Mouse (Mus musculus) stomach, postnatal 0 days (tissue): ENCODE measurements at regions not wholly inside any gene's neighbourhood (a gene's known extent, or its start where the extent isn't known, plus 50 kb on each side); places are given as distances from the start of the nearest gene placed in this dataset.

ENCODE experiments used
- CTCF ChIP-seq: IDR thresholded peaks from 2 replicates; pipeline ENCODE4 v1.5.1; 2016; ENCODE audit warnings: antibody characterized with exemption, low read depth, mild to moderate bottlenecking, moderate library complexity
- EP300 ChIP-seq: optimal IDR thresholded peaks from 2 replicates; pipeline ENCODE3; 2016; ENCODE audit warnings: antibody characterized with exemption

GRCm38 (mm10) chr9:120850092-120850491 is 78.9 kb upstream of the Ctnnb1 start:
- TF ChIP-seq EP300 = no peak
- no peak for TF ChIP-seq CTCF
